Mouse (Mus musculus) lung, adult 2 months (tissue): ENCODE measurements around the gene Mpped1.

Experiments used
- CTCF ChIP-seq: fragments of 200-500 bp; IDR thresholded peaks from 2 replicates; pipeline ENCODE4 v1.5.1; 2011; ENCODE audit warnings: mild to moderate bottlenecking, low read length, control low read depth; ENCODE audit not compliant: insufficient read depth
- POLR2A ChIP-seq: fragments of 200-500 bp; IDR thresholded peaks from 2 replicates; pipeline ENCODE4 v1.6.1; 2011; ENCODE audit warnings: low read depth, mild to moderate bottlenecking, control low read depth, low read length, borderline replicate concordance; ENCODE audit errors: extremely low read depth

DNA sequence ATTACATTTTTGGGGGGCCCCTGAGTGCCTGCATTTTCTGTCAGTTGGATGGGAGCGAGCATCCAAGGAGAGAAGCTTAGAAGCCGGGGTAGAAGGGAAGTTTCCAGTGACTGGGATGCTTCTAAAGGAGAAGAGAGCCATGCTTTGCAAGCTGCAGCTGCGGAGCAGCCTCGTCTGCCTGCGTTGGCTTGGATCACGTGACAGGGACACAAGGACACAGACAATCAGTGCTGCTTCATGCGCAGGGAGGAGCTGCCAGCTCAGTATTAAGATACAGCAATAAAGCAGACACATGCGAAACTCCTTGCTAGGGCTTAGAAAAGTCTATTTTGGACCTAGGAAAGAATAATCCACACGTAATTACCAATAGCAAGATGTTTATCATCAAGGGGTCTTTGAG lies 118.0 kb downstream of the Mpped1 start:
- TF ChIP-seq CTCF: no peak
- no peak for TF ChIP-seq POLR2A
